Mouse (Mus musculus): ENCODE results near the gene Tcp11l1.

DNA sequence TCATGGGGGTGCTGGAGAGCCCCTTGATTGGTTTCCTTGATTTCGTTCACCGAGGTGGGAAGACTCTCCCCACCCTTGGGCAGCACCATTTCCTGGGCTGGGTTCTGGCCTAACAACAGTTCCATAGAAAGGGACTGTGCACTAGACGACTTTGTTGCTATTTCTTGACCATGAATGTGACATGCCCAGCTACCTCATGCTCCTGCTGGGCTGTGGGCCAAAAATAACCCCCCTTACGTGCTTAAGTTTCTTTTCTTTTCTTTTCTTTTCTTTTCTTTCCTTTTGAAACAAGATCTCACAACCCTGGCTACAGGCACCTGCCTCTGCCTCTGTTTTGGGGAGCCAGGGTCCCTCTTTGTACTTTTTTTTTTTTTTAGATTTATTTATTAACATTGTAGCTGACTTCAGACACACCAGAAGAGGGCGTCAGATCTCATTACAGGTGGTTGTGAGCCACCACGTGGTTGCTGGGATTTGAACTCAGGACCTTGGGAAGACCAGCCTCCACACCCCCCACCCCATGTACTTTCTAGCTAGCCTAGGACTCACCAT, 2.1 kb downstream of the Tcp11l1 start:
- TF ChIP-seq POLR2A (IDR thresholded peaks at IDR 0.05; ENCODE audit: insufficient read length, low read depth) (no peak), CEBPB (IDR thresholded peaks at IDR 0.05; ENCODE audit: insufficient read depth, poor library complexity, severe bottlenecking) (no peak)

Data from myocyte (in vitro differentiated cells).